Mouse (Mus musculus): Measurements from ENCODE around the gene Lrrc17. TPM values are rescaled to one million over a fixed set of nuclear protein-coding genes. Genes with fewer than 3 reads are reported as not detected.

Gene Lrrc17
- total and polyA plus RNA-seq, 3 experiments, result 0.16 TPM; not detected in 2

DNA sequence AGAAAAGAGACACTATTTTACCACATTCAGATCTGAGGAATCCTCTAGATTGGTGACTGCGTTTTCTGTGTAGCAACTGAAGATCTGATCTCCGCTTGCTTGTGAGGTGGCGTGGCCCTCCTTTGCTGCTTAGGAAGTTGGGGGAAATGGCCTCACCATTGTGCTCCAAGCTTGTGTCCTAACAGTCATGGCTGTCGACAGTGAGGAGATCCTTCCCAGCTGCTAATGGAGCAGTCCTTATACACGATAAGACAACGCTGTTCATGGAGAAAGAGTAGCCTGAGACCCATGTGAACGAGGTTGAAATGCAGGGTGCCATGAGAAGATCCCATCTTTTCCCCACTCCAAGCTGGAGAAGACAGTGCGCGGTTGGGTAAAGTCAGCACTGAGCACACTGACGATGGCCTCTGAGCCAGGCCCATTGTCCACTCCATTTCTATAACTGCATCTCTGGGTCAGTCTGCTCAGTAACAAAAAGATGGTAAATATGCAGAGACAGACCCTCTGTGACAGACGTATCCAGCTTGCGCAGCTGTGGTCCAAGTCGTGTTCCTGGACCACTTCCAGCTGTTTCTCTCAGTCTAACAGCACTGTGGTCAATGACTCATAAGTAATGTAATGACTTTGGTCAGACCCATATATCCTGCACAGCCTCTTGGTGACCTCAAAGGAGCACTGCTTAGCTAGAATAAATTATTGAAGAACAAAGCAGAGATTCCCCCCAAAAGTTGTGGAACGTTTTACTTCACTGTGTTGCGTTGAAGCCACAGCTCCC, 15.1 kb upstream of the Lrrc17 start:
- Histone ChIP-seq H3K9me3 (replicated peaks) (no peaks in the 10 kb centered on the region), H3K4me3 (ENCODE audit: low read depth, low read length) (no peak overlapping the region), H3K36me3 (replicated peaks) (no peaks in the 10 kb centered on the region), H3K4me1 (ENCODE audit: insufficient read depth, low read depth, low read length) (no peaks in the 10 kb centered on the region), H3K27me3 (ENCODE audit: insufficient read depth, low read length) (no peaks in the 10 kb centered on the region; the same call in none of the 2 replicates)
- DNase-seq (ENCODE audit: low spot score), result no peak
- ATAC-seq (ENCODE audit: extremely low read depth, insufficient number of reproducible peaks, low FRiP score, poor library complexity, severe bottlenecking), result no peak
- TF ChIP-seq TAL1 (conservative IDR thresholded peaks at IDR 0.05; ENCODE audit: low read depth, low read length) (no peak), POLR2AphosphoS5 (IDR thresholded peaks at IDR 0.05; ENCODE audit: insufficient replicate concordance, low read depth, low read length) (no peak), GATA2 (IDR thresholded peaks at IDR 0.05; ENCODE audit: borderline replicate concordance, low read depth, low read length) (no peak), GATA1 (IDR thresholded peaks at IDR 0.05; ENCODE audit: borderline replicate concordance, low read length) (no peak), CTCF (IDR thresholded peaks at IDR 0.05; ENCODE audit: low read depth, low read length) (no peak)

GRCm38 (mm10) chr5:21529110-21529720, 14.1 kb upstream of the Lrrc17 start:
- no peaks in the 10 kb centered on the region; the same call in none of the 2 replicates for H3K27me3 ChIP-seq (ENCODE audit: insufficient read depth, low read length)
- DNase-seq (ENCODE audit: low spot score), result no peak
- no peaks in the 10 kb centered on the region for H3K9me3 ChIP-seq (replicated peaks)
- H3K4me3 ChIP-seq (ENCODE audit: low read depth, low read length), result no peak overlapping the region
- no peaks in the 10 kb centered on the region for H3K36me3 ChIP-seq (replicated peaks)
- no peaks in the 10 kb centered on the region for H3K4me1 ChIP-seq (ENCODE audit: insufficient read depth, low read depth, low read length)
- ATAC-seq (ENCODE audit: extremely low read depth, insufficient number of reproducible peaks, low FRiP score, poor library complexity, severe bottlenecking), result no peak
- TF ChIP-seq GATA1 (IDR thresholded peaks at IDR 0.05; ENCODE audit: borderline replicate concordance, low read length) (no peak), TAL1 (conservative IDR thresholded peaks at IDR 0.05; ENCODE audit: low read depth, low read length) (no peak), POLR2AphosphoS5 (IDR thresholded peaks at IDR 0.05; ENCODE audit: insufficient replicate concordance, low read depth, low read length) (no peak), CTCF (IDR thresholded peaks at IDR 0.05; ENCODE audit: low read depth, low read length) (no peak), GATA2 (IDR thresholded peaks at IDR 0.05; ENCODE audit: borderline replicate concordance, low read depth, low read length) (no peak)

DNA sequence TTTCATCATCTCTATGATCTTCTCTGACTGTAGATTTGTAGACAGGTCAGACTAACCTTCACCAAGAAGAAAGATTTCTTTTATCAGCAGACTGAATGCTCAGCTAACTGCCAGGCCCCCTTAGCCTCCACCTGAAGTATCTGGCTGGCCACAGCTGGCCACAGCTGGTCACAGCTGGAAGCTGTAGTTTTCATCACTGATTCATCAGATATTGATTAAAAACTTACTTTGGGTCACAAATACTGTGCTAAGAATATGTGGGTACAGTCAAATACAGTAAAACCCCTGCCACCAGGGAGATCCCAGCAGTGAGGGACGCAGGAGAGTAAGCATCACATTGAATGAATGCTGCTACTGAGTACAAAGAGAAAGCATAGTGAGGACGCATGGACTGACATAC, 11.2 kb upstream of the Lrrc17 start:
- no peak for ATAC-seq (ENCODE audit: extremely low read depth, insufficient number of reproducible peaks, low FRiP score, poor library complexity, severe bottlenecking)
- DNase-seq (ENCODE audit: low spot score), result no peak
- TF ChIP-seq GATA2 (IDR thresholded peaks at IDR 0.05; ENCODE audit: borderline replicate concordance, low read depth, low read length) (no peak), POLR2AphosphoS5 (IDR thresholded peaks at IDR 0.05; ENCODE audit: insufficient replicate concordance, low read depth, low read length) (no peak), TAL1 (conservative IDR thresholded peaks at IDR 0.05; ENCODE audit: low read depth, low read length) (no peak)
- Histone ChIP-seq H3K27me3 (ENCODE audit: insufficient read depth, low read length) (no peaks in the 10 kb centered on the region; the same call in none of the 2 replicates), H3K9me3 (replicated peaks) (no peaks in the 10 kb centered on the region), H3K36me3 (replicated peaks) (no peaks in the 10 kb centered on the region), H3K4me1 (ENCODE audit: insufficient read depth, low read depth, low read length) (no peaks in the 10 kb centered on the region), H3K4me3 (ENCODE audit: low read depth, low read length) (no peak overlapping the region)

DNA sequence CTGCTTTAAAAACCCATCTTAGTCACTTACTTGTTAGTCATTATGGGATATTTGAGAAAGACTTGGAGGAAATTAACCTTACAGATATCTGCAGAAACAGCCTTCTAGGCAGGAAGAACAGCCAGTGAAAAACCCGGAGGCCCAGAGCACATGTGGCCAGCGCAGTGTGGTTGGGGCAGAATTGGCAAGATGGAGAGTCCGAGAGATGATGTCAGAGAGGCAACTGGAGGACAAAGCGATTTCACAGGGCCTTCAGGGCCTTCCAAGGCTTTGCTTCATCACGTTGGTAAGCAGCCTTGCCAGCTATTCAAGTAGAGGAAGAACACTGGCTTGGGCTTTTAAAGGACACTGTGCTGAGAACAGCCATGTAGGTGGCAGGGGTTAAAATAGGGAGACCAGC, 10.4 kb upstream of the Lrrc17 start:
- no peak for ATAC-seq (ENCODE audit: extremely low read depth, insufficient number of reproducible peaks, low FRiP score, poor library complexity, severe bottlenecking)
- no peak for DNase-seq (ENCODE audit: low spot score)
- no peaks in the 10 kb centered on the region for H3K36me3 ChIP-seq (replicated peaks)
- no peak for TF ChIP-seq TAL1 (conservative IDR thresholded peaks at IDR 0.05; ENCODE audit: low read depth, low read length)
- H3K27me3 ChIP-seq (ENCODE audit: insufficient read depth, low read length), result no peaks in the 10 kb centered on the region; the same call in none of the 2 replicates
- no peaks in the 10 kb centered on the region for H3K4me1 ChIP-seq (ENCODE audit: insufficient read depth, low read depth, low read length)
- H3K9me3 ChIP-seq (replicated peaks), result no peaks in the 10 kb centered on the region
- H3K4me3 ChIP-seq (ENCODE audit: low read depth, low read length), result no peak overlapping the region

DNA sequence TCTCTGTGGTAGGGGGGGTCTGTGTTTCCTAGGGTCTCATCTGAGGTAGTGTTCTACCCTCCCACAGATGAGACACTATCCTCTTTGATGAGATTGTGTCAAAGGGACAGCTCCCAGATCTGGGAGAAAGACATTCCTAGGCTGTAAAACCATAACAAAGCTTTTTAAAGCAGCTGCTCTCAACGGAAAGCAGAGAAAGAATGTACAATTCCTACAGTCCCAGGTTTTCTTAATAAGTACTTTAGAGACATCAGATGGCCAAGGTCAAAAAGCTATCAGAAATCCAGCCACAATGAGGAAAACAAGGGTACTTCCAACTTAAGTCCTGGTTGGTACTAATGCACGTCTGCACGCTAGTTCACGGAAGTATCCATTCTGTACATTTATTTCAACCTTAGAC, 1.1 kb upstream of the Lrrc17 start:
- no peak for DNase-seq (ENCODE audit: low spot score)
- H3K27me3 ChIP-seq (ENCODE audit: insufficient read depth, low read length), result no peaks in the 10 kb centered on the region; the same call in 1 of the 2 replicates
- TF ChIP-seq TAL1 (conservative IDR thresholded peaks at IDR 0.05; ENCODE audit: low read depth, low read length), result no peak
- TF ChIP-seq POLR2AphosphoS5 (IDR thresholded peaks at IDR 0.05; ENCODE audit: insufficient replicate concordance, low read depth, low read length), result no peak
- no peak for TF ChIP-seq GATA1 (IDR thresholded peaks at IDR 0.05; ENCODE audit: borderline replicate concordance, low read length)
- TF ChIP-seq GATA2 (IDR thresholded peaks at IDR 0.05; ENCODE audit: borderline replicate concordance, low read depth, low read length), result no peak
- TF ChIP-seq CTCF (IDR thresholded peaks at IDR 0.05; ENCODE audit: low read depth, low read length), result no peak
- H3K36me3 ChIP-seq (replicated peaks), result no peaks in the 10 kb centered on the region
- H3K4me3 ChIP-seq (ENCODE audit: low read depth, low read length), result no peak overlapping the region
- no peaks in the 10 kb centered on the region for H3K9me3 ChIP-seq (replicated peaks)
- no peaks in the 10 kb centered on the region for H3K4me1 ChIP-seq (ENCODE audit: insufficient read depth, low read depth, low read length)
- ATAC-seq (ENCODE audit: extremely low read depth, insufficient number of reproducible peaks, low FRiP score, poor library complexity, severe bottlenecking), result no peak

DNA sequence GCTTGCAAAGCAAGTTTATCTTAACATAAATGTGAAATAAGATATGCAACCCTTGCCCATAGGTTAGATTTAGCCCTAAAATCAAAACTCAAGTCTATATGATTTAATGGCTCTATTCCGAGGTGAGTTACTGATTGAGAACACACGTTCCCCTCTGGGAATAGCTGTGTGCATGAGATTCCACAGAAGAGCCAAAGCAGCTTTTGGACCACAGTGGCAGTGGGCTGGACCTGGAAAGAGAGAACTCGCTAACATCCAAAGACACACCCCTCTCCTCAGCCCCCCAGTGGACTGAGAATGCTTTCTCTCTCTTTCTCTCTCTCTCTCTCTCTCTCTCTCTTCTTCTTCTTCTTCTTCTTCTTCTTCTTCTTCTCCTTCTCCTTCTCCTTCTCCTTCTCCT, 1.5 kb downstream of the Lrrc17 start:
- H3K36me3 ChIP-seq (replicated peaks), result no peaks in the 10 kb centered on the region
- no peaks in the 10 kb centered on the region; the same call in 1 of the 2 replicates for H3K27me3 ChIP-seq (ENCODE audit: insufficient read depth, low read length)
- no peaks in the 10 kb centered on the region for H3K9me3 ChIP-seq (replicated peaks)
- no peak overlapping the region for H3K4me3 ChIP-seq (ENCODE audit: low read depth, low read length)
- TF ChIP-seq POLR2AphosphoS5 (IDR thresholded peaks at IDR 0.05; ENCODE audit: insufficient replicate concordance, low read depth, low read length) (no peak), TAL1 (conservative IDR thresholded peaks at IDR 0.05; ENCODE audit: low read depth, low read length) (no peak), GATA1 (IDR thresholded peaks at IDR 0.05; ENCODE audit: borderline replicate concordance, low read length) (no peak), GATA2 (IDR thresholded peaks at IDR 0.05; ENCODE audit: borderline replicate concordance, low read depth, low read length) (no peak), CTCF (IDR thresholded peaks at IDR 0.05; ENCODE audit: low read depth, low read length) (no peak)
- ATAC-seq (ENCODE audit: extremely low read depth, insufficient number of reproducible peaks, low FRiP score, poor library complexity, severe bottlenecking) (no peak), DNase-seq (ENCODE audit: low spot score) (no peak)
- H3K4me1 ChIP-seq (ENCODE audit: insufficient read depth, low read depth, low read length), result no peaks in the 10 kb centered on the region

All from G1E (cell line).